Mouse (Mus musculus): ENCODE measurements at regions not wholly inside any gene's neighbourhood (a gene's known extent, or its start where the extent isn't known, plus 50 kb on each side); places are given as distances from the start of the nearest gene placed in this dataset.

DNA sequence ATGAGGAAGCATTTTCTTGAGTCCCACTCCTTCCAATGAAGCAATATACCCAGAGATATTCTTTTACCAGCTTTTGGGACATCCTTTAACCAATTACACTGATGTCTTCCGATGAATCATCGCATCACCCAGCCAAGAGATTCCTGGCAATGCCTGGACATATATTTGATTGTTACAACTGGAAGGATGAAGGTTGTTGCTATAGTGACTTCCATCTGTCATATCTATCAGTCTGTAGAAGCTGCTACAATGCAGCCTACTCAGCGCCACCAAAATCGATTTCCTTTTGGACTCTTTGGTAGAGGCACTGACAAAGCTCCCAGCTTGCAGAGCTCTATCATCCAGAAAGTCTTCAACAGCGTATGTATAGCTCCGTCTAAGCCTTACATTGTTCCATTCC is 661.0 kb upstream of the Sox9 start:
- no peak for DNase-seq (ENCODE audit: low spot score)

DNA sequence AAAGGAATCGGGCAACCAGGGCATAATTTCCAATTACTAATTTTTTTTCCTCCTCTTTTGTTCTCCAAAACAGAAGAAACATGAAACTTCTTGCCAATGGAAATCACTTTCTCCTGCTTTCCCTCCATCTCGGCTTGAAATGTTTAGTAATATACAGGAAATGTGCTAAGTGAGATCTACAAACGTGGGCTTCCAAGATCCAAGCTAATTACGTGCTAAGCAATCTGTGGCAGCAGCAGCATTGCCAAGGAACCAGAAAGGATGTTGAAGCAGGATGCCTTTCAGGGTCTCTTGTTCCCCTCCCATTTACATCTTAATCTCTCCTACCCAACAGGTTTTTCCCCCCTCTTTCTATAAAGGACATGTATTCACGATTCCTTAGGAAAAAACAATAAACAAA is 660.2 kb upstream of the Sox9 start:
- DNase-seq (ENCODE audit: low spot score), result no peak

DNA sequence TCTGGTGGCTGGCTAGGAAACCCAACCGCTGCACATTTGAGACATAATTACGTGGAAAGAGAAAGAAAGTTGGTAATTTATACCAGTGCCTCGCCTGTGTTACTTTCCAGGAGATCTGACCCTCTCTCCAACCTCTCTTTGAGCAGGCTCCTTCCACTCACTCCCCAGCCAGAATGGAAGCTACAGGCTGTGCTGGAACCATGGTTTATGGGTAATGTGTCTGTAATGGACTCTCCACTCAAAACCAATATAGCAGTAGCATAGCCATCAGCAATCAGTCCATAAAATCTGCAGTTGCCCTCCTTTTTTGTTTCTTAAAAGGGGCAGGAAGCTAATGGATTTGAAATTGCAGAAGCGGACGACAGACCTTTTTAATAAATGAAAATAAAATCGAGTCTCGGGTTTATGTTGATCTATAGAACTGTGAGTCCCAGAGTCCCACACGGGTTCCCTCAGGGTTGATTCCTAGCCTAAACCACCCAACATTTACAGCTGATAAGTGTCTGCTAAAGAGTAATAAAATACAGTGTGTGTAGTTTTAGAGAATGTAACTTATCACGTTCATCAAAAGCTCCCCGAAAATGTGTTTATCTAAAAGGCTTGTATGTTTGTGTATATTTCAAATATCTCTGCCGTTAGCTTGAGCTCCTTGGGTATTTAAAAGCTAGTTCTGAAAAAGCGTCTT is 656.6 kb upstream of the Sox9 start:
- DNase-seq (ENCODE audit: low spot score), result no peak

DNA sequence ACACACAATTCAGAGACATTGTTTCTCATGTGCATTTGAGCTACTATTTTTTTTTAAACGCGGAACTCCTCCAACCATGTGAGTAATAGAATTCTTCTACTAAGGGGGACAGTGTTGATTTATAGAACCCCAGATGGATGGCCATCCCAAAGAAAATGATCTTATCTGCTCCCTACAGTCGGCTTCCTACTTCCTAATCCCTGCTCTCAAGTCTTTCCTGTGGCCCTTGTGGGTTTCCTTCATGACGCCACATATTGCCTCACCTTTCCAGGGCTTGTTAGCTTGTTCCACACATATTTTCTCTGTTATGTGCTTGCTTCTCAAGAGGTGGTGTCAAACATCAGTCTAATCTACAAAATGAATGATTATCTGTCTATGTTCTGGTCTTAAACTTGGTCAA is 651.9 kb upstream of the Sox9 start:
- no peak for DNase-seq (ENCODE audit: low spot score)

DNA sequence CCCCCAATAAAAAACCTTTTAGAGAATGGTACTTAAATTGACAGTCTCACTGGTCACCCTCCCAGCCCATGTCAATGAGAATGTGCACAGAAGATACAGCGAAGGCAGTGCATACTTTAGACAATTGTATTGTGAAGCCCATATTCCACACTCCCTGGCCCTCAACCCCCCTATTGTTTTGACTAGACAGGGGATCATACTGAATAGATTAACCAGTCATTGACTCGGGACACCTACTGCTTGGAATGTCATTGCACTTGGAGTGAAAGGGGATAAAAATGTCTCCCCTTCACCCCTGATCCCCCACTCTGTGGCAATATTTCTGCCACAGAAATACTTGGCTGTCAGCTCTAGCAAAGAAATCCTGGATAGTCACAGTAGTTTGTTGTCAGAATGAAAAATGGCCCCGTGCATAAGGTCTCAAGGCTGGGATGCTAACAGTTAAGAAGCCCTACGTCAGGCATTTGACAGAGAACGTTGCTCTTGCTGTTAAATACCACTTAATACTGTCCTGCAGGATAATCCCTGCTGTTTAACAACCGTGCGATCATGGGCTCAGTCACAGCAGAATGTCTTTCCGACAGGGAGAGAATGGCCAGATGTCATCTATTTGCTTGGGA is 644.5 kb upstream of the Sox9 start:
- no peak for DNase-seq (ENCODE audit: low spot score)

DNA sequence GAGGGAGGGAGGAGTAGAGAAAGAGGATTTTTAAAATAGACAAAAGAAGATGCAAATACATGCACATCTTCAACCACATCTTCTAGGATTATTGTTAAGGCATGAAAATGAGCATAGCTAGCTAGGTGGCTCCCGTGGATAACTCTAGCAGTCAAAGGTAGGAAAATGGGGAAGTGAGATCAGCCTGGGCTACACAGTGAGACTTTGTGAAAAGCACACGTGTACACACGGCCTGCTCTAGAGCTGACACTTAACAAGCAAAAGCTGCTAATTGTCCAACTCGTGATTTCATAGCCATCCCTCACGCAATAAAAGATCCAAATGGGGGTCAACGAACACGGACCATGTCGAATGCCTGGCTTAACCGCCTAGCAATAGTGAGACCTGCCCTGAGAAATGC is 642.0 kb upstream of the Sox9 start:
- DNase-seq (ENCODE audit: low spot score), result no peak

DNA sequence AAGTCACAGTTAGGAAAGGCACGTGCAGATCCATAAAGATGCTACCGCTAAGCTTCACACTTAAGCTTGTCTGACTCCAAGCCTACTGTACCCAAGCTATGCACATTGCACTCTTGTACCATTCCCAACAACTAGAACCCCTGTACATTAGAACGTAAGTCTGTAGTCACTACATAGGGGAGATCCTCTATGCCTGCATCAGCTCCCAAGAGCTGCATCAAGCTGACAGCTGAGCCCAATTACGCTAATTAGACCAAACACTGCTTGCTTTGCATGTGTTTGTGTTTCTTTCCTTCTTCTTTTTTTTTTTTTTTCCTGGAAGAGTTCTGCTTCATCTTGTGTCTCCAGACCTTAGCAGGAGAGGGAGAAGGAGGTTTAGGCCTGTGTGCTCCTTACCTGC is 641.5 kb upstream of the Sox9 start:
- no peak for DNase-seq (ENCODE audit: low spot score)

DNA sequence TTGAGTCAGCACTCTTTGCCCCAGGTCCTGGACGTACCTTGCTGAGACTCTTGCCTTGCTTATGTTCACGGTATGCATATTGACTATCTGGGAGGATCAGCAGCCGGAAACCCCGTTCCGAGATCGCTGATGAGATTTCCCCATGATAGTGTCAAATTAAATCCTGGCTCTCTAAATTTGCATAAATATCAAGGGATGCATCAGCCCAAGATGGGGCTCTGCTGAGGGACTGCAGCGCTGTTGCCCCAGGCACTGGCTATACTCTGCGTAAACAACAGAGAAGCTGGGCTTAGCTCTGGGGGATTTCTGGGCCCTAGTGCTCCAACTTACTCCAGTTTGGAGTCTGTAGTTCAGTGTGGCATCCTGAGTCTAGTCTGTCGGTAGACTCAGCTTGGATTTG is 641.1 kb upstream of the Sox9 start:
- no peak for DNase-seq (ENCODE audit: low spot score)

DNA sequence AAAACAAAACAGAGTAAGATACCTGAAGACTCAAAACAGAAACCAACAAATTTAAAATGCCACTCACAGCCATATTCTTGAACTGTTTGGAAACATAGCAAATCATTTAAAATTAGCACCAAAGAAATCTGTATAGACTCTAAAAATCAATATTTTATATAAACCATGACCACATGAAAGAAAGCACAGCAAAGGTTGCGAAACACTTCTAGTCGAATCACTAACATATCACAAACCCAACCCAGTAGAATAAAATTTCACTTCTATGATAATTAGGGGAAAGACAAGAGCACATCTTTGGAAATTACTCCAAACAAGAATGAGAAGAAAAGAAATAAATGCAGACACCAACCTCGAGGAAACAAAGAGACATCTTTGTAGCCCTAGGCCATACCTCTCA is 630.0 kb upstream of the Sox9 start:
- no peak for DNase-seq (ENCODE audit: low spot score)

DNA sequence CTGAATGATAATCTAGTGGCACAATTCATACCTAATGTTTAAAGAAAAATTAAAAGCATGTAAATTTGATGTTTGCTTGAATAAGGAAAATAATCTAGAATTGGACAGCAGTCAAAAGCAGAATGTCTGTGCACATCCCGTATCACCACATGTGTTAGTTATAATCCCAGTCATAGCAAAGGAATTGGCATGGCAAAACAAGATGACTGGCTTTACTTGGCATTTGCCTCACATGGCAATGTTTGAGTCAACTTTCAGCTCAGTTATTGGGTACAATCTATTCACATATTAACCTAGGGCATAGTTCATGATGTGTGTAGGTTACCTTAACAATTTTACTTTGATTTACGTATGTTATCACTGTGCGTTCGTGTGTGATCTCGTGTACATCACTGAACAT is 628.8 kb upstream of the Sox9 start:
- DNase-seq (ENCODE audit: low spot score), result no peak

DNA sequence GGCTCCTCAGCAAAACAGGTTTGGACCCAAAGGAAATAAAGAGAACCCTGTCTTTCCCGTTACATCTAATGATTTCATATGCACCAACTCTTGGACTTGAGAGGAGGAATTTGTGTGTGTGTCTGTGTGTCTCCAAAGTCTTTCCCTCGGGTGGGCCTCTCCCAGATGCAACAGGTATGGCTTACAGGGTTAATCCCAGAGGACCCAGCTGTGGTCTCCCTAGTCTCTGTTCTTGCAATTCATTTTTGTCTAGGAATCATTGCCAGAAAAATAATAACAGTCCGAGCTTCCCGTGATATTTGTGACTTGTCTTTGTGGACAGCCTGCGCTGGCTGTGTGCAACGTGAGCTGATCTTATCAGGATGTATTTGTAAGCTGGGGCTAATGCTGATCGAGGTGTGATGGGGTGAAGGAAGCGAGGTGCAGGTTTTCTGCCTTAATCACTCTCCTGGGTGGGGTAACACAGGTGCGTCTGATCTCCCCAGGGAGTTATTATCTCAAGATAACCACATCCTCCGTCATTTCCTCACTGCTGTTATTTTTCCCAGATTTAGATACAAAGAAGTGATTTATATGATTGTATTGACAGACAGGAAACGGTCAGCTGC is 627.2 kb upstream of the Sox9 start:
- DNase-seq (ENCODE audit: low spot score), result no peak

DNA sequence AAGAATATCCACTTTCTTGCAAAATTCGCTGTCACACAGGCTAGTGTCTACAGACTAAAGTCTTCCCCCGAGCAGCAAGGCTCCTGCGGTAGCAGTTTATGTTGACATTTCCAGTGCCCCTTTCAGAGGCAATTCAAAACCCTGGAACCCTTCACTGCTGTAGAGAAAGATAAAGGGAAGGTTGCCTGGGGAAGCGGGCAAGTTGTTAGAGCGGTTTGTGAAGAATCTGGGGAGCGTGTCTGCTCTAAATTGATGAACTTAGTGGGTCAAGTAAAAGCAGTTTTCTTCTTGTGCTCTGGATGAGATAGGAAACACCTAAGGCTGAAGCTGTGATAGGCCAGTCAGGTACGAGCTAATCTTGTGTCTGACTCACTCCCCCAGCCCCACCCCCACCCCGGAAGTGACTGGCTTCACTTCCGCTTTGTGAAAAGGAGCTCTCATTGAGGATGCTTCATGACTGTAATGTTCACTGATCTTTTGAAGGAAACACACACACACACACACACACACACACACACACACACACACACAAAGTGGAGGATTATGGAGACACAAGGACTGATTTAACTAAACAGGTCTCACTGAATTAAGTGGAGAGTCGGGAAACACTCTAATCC is 626.6 kb upstream of the Sox9 start:
- DNase-seq (ENCODE audit: low spot score), result no peak

DNA sequence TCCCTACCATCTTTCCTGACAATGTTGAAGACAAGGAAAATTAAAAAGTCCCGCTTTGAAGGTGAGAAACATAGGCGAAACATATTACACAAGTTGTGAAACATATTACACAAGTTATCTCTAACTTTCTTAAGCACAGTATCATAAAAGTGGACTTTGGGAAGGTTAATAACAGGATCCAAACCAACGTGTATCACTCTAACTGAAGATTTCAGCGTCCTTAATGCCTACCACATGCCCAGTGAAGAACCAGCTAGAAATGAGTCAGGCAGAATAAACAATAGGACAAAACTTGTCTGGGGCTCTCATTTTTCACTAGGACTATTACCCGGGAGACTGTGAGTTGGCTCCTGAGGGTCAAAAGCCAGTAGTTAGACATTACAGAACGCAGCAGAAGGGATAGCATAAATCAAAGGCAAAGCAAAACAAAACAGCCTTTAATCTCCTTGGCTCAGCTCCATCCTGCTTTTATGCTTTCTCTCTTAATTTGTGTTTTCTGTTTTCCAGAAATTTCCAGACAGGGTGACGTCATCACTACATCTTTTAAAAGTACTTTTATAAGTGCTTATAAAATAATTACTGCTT is 618.3 kb upstream of the Sox9 start:
- DNase-seq (ENCODE audit: low spot score), result no peak

DNA sequence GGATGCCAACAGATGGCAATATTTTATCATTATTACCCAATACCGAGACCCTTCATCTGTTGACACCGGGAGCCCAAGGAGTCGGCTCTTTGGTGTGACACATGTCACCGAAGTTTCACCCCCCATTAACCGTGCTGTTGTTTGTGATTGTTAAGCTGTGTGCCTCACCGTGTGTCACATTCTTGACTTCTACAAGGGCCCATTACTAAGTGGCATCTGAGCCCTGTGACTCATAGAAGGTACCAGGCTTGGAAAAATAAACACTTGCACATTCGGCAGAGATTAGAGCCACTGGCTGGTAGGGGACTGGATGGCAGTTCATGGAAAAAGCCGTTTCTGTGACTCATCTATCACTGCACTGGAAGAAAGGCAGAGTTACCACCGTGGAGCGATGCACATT is 608.4 kb upstream of the Sox9 start:
- no peak for DNase-seq (ENCODE audit: low spot score)

DNA sequence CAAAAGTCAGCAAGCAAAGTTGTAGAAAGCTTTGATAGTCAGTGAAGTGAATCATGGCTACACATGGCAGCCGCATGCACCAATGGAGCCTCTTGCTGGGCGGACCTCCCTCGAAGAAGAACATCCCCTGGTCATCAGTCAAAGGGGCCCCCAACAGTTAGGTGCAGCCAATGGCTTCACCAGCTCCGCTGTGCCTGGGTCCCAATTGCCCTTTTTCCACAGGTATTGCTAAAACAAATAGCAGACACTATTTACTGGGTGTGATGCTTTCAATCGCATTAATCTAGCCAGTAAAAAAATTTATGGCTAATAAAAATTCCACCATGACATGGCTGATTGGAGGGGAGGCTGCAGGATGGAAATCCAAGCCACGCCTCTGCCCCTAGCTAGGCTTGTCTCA is 606.7 kb upstream of the Sox9 start:
- DNase-seq (ENCODE audit: low spot score), result no peak

DNA sequence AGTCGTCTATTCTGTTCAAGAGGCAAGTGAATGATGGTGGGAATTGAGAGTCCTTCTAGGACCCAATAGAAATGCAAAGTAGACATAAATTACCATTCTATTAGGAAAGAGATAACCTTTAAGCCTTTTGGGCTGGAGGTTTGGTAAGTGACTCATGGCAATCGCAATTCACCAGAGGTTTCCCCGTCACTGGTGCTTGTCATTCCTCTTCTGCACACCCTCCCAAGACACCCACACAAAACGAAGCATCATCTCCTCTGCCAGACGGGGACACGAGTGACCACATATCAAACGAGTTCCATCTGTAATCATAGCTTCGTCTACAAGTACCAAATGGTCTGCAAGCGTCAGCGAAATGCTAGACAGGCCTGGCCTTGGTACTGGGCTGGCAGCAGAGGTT is 601.4 kb upstream of the Sox9 start:
- DNase-seq (ENCODE audit: low spot score), result no peak

DNA sequence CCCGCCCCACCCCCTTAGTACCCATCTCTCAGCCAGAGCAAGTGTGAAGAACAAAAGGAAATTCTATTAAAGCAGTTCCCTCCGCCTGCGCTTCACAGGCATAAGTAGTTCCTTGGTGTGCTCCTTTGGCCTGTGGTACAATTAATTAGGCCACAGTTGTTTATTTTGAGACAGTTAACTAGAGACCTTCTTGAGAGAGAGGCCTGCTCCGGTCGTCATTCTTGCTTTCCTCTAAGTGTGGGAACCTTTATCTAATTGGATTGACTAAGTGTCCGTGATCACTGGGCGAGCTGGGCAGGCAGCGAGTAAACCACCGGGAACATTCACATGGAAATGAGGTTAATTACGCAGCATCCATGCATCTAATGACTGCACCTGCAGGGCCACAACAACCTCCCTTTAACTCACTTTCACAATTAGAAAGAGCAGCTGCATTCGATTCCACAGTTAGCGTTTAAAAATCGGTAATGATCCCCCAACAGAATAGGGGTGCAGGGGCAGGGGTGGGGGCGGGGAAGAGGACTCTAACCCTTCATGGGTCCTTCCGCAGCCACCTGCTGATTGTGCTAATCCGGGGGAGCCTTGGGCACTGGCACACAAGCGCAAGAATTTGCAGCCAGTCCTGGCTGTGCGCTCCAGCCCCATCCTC is 584.3 kb upstream of the Sox9 start:
- no peak for DNase-seq (ENCODE audit: low spot score)

DNA sequence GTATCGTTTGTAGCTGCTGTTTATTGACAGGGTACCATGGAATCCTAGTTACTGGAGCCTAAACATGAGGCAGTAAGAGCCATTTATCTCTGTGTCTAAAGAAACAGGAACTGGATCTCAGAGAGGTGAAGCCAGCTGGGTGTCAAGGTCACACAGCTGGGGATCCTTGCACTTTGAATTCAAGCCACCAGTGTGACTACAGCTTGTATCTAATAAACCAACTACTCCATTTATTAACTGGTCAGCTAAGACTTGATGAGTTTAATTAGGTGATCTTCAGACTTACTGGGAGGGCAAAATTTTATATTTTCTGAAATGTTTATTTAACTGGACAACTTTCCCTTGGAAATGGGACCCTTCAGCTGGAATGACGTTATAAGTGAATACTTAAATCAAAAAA is 577.5 kb upstream of the Sox9 start:
- DNase-seq (ENCODE audit: low spot score), result no peak

DNA sequence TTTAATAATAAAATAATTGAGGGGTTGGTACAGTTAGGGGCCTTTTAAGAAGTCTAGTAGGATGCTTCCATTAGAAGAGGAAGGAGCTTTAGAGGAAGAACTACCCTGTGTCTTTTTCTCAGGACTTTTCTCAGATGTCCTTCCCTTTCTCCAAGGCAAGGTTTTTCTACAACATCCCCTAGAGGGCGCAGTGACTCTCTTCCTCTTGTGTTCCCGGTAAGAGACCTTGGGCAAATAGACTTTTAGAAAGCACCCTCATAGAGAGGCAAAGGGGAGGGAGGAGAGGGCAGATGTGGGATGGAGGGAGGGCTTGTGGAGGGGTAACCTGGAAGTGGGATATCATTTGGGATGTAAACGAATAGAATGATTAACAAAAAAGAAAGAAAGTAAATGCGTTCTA is 572.6 kb upstream of the Sox9 start:
- DNase-seq (ENCODE audit: low spot score), result no peak

DNA sequence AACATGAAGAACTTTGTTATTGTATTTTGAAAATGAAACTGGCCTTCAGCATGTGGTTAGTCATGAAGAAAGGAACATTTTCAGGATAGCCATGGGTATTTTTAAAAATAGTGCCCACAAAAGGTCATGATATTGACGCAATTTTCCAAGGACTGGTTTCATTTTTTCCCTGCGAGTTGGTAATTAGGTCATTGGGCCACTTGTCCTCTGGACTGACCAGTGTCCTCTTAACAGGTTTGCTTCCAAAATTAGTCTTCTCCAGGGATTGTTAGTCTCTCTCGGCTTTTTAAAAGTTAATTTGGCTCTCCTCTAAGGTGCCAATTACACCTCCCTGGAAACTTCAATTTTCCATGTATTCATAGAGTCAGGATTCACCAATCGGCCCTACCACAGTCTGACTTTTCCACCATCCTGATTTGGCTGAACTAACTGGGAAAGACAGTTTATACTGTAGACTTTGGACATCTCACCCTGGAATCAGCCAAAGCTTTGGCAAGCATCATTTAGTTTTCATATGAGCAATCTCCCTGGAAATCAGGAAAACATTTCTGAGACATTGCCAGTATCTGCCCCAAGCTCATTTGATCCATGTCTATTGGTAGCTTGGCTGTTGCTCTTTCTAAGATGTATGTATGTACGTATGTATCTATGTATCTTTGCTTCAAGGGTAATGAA is 562.8 kb upstream of the Sox9 start:
- no peak for DNase-seq (ENCODE audit: low spot score)

DNA sequence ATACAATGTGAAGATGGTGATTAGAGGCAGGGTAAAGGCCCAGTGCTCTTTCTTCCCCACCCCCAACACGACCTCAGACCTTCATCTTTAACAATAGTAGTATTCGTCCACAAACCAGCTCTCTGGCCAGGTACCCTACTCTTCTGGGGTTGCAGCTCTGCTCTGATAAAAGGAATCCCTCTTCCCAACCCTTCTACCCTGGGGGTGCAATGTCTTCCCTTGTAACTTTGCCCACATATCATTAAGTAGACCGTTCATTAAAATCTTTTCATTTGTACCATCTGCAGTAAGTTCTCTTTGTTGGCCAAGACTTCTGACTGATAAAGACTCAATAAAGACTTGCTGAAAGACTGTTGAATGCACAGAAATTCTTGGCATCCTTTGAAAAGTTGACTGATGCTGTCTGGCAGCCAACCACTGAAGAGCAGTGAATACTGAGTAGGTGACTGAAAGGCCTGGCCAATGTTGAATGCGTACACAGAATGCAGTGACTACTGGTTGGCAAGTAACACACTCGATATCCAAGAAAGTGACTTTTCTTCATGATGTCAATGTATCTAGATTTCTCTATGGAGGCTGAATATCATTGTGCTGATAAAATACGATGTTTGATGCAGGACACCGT is 547.4 kb upstream of the Sox9 start:
- DNase-seq (ENCODE audit: low spot score), result no peak

Data from c-Kit-positive CD71-positive TER-119-positive erythroid progenitor cells, embryonic 14.5 days (primary cell).